Mouse (Mus musculus): Measurements from ENCODE around the gene Ptprd. TPM values are rescaled to one million over a fixed set of nuclear protein-coding genes. Genes with fewer than 3 reads are reported as not detected.
"Not testable (repeated sequence)": the region's sequence is repeated elsewhere in the genome, so short reads cannot be mapped to it uniquely, and the experiment has no call there.

Ptprd gene
- polyA plus RNA-seq, 1 experiment from 2014 or later = 4.0 TPM

DNA sequence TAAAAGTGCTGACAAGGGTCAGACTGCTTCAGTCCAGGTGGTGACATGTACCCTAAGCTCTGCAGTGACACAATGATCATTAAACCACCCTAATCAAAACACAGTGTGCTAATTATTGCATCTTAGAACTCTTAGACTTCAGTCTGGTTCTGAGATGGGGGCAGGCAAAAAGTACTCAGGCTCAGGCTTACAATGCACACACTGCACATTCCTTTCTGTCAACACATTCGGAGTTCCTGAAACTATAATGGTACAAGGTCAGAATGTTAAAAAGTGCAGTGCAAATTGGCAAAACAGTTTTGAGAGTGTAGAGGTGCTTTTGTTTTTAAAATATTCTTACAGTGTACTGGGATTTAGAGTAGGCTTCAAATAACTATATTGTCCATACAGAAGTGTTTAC is 2167.0 kb downstream of the Ptprd start:
- no peak overlapping the region for H3K9ac ChIP-seq
- H3K4me3 ChIP-seq = no peak overlapping the region
- H3K36me3 ChIP-seq = no peaks in the 10 kb centered on the region
- no peaks in the 10 kb centered on the region for H3K27me3 ChIP-seq (replicated peaks)
- ATAC-seq = no peak
- no peak overlapping the region for H3K4me2 ChIP-seq
- H3K27ac ChIP-seq = no peak overlapping the region
- 62% methylated on average over 1 of the region's 1 CpGs for WGBS (ENCODE audit: insufficient replicate concordance)
- H3K4me1 ChIP-seq = no peaks in the 10 kb centered on the region
- no peaks in the 10 kb centered on the region for H3K9me3 ChIP-seq (replicated peaks)

DNA sequence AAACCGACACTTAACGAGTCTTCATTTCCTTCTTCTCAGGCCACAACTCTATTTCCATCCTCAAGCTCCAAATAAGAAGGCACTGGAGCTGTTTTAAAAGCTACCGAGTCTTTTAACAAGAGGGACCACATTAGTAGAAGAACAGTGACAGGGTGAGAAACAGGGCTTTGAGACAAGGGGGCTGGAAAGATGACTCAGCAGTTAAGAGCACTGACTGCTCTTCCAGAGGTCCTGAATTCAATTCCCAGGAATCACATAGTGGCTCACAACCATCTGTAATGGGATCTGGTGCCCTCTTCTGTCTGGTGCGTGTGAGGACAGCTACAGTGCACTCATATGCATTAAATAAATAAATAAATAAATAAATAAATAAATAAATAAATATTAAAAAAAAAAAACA is 2174.6 kb downstream of the Ptprd start:
- not testable (repeated sequence) for H3K4me2 ChIP-seq; H3K4me1 ChIP-seq; H3K9me3 ChIP-seq (replicated peaks); H3K4me3 ChIP-seq; H3K9ac ChIP-seq; ATAC-seq; H3K27ac ChIP-seq; H3K27me3 ChIP-seq (replicated peaks); H3K36me3 ChIP-seq
- WGBS (ENCODE audit: insufficient replicate concordance) = 66% methylated on average over 4 of the region's 4 CpGs

DNA sequence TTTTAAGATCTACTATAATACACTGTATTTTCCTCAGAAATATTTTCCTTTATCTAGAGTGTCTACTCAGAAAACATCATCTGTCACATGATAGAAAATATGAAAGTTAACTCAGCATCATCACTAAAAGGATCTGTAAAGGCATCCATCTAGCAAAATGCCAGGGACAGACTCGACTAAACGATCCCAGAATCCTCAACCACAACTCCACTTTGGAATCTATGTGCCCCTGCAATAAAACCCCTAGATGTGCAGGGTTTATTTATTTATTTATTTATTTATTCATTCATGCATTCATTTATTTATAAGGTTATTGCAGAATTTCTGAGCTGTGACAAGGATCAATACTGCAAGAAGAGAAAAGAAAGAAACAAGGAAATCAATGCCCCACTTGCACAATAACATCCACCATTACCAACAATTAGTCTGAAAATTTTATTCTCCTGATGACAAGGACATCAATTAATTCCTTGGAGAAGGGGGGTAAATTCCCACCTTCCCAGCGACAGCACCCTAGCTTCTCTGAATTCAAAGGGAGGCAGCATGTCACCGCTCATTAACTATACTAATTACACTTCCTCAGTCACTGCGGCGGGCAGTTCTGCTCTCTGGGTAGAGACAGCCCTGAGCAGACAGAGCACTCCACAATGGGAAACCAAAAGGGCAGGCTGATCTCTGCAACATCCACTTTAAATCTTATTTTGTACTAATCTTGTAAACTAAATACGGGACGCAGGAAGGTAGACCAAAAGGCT is 2186.0 kb downstream of the Ptprd start:
- H3K27ac ChIP-seq = no peak overlapping the region
- H3K9me3 ChIP-seq (replicated peaks) = no peaks in the 10 kb centered on the region
- no peak overlapping the region for H3K4me2 ChIP-seq
- H3K4me1 ChIP-seq = no peaks in the 10 kb centered on the region
- no peak overlapping the region for H3K9ac ChIP-seq
- H3K36me3 ChIP-seq = no peaks in the 10 kb centered on the region
- no peak for ATAC-seq
- WGBS (ENCODE audit: insufficient replicate concordance) = 59% methylated on average over 8 of the region's 8 CpGs
- no peak overlapping the region for H3K4me3 ChIP-seq
- H3K27me3 ChIP-seq (replicated peaks) = no peaks in the 10 kb centered on the region

DNA sequence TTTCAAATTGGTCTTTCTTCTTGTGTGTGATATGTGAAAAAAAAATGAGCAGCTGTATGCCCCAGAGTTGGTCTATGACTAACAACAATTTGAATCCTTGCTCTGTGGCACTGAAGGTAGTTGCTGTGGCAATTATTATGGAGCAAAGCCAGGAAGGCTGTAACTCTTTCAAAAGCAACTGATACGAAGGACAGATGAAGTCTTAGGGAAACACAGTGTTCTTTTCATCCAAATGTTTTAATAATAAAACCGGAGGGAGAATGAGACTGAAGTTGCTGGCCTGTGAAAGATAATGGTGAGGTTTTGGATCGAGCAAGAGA is 2187.3 kb downstream of the Ptprd start:
- Histone ChIP-seq H3K9me3 (replicated peaks) (no peaks in the 10 kb centered on the region), H3K36me3 (no peaks in the 10 kb centered on the region), H3K4me1 (no peaks in the 10 kb centered on the region), H3K4me3 (no peak overlapping the region), H3K4me2 (no peak overlapping the region), H3K27me3 (replicated peaks) (no peaks in the 10 kb centered on the region), H3K27ac (no peak overlapping the region), H3K9ac (no peak overlapping the region)
- WGBS (ENCODE audit: insufficient replicate concordance) = 69% methylated on average over 3 of the region's 3 CpGs
- no peak for ATAC-seq

DNA sequence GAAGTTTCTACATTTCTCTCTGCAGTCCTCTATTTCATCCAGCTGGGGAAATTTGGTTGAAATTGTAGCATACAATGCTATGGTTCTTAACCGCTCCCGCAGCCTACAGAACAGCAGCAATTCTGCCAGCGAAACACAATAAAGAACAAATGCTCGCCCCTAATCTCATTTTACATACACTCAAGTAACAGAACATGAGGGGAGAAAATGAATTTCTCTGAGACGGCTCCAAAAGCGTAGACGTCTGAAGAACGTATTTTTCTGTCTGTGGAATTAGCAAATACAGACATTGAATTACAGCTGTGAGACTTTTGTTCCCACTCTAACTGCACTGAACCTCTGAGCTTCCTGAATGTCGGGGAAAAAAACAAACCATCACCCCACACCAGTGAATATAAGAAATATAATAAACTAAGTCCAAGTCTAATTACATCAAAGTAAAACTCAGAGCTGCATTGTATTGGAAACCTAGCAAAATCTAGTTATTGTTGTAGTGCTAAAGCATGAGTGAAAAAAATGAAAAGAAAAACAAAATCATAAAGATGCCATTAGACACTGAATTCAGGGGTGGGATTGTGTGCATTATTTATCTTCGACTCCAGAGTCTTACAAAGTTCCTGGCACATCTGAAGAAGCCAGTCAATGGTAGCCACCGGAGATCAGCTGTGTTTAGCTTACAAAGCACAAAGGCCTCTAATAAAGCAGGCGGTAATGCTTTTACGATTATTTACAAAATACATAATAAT is 2187.8 kb downstream of the Ptprd start:
- WGBS (ENCODE audit: insufficient replicate concordance) = 74% methylated on average over 13 of the region's 13 CpGs
- H3K27ac ChIP-seq = no peak overlapping the region
- no peak for ATAC-seq
- no peak overlapping the region for H3K4me2 ChIP-seq
- no peaks in the 10 kb centered on the region for H3K27me3 ChIP-seq (replicated peaks)
- H3K9me3 ChIP-seq (replicated peaks) = no peaks in the 10 kb centered on the region
- H3K4me1 ChIP-seq = no peaks in the 10 kb centered on the region
- H3K4me3 ChIP-seq = no peak overlapping the region
- no peaks in the 10 kb centered on the region for H3K36me3 ChIP-seq
- H3K9ac ChIP-seq = no peak overlapping the region

DNA sequence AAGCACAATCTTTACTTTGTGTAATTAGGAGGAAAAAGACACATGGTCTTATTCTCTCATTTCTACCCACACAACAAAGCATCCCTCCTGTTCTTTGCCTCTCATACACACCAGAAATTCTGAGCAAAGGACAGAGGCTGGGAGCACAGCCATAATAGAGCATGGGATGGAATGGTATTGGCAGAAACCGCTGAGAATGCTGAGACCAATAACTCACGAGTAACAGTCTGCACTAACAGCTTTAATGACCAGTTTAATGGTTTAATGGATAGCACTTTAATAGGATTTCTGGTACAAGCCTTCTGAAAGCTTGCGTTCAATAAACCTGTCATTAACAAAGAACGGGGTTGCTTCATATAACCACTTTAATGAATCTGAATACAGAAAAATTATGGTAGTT is 2190.1 kb downstream of the Ptprd start:
- Histone ChIP-seq H3K4me3 (no peak overlapping the region), H3K36me3 (no peaks in the 10 kb centered on the region), H3K4me2 (no peak overlapping the region), H3K27me3 (replicated peaks) (no peaks in the 10 kb centered on the region), H3K4me1 (no peaks in the 10 kb centered on the region), H3K9me3 (replicated peaks) (no peaks in the 10 kb centered on the region), H3K27ac (no peak overlapping the region), H3K9ac (no peak overlapping the region)
- 71% methylated on average over 4 of the region's 4 CpGs for WGBS (ENCODE audit: insufficient replicate concordance)
- no peak for ATAC-seq

DNA sequence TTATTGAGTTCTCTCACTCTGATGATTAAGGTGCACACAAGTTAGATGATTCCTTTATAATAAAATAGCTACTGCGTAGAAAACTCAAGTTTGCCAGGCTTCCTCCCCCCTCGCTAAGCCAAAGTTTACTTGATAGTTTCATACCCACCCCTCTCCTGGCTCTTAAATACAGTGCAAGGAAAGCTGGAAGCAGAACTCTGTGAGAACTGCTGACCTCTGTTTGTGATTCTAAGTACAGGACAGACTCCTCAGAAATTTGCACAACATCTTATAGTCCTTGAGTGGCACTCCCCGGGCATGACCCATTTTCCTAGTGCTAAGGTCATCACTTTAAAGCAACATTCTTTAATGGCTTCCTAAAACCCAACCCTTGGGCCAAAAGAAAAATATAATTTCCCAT is 2196.7 kb downstream of the Ptprd start:
- H3K27me3 ChIP-seq (replicated peaks) = no peaks in the 10 kb centered on the region
- H3K4me1 ChIP-seq = no peaks in the 10 kb centered on the region
- H3K4me2 ChIP-seq = no peak overlapping the region
- no peak overlapping the region for H3K9ac ChIP-seq
- no peak for ATAC-seq
- H3K4me3 ChIP-seq = no peak overlapping the region
- H3K9me3 ChIP-seq (replicated peaks) = no peaks in the 10 kb centered on the region
- H3K27ac ChIP-seq = no peak overlapping the region
- WGBS (ENCODE audit: insufficient replicate concordance) = 83% methylated on average over 3 of the region's 3 CpGs
- no peaks in the 10 kb centered on the region for H3K36me3 ChIP-seq

DNA sequence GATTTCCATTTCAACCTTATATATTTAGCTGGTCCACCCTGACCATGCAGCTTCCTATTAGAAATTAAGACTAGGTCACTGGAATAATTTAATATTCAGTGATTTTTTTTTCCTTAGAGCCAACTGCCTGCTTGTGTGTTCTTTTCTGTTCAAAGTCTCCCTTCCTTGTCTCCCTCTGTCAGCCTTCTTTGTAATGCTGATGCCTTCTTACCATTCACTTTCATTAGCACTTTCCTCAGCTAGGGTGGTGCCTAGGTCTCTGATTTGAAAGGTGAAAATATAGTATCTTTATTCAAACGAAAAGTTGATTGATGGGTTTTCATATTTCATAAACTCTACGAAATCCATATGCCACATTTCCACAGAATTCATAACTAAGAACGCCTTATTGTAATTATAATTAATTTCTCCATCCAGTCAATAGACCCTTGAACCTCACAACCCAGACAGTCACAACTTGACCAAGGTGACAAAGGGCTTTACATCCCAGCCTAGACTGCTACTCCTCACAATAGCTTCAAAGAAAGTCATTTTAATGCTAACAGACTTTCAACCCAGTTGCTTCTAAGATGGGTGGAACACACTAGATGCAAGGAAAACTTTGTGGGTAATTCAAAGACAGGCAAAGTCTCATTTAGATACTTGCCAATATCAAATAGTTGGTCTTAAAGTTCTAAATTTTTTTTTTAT is 2197.5 kb downstream of the Ptprd start:
- Histone ChIP-seq H3K9me3 (replicated peaks) (no peaks in the 10 kb centered on the region), H3K27ac (no peak overlapping the region), H3K4me2 (no peak overlapping the region), H3K36me3 (no peaks in the 10 kb centered on the region), H3K4me1 (no peaks in the 10 kb centered on the region), H3K9ac (no peak overlapping the region), H3K27me3 (replicated peaks) (no peaks in the 10 kb centered on the region), H3K4me3 (no peak overlapping the region)
- no peak for ATAC-seq
- WGBS (ENCODE audit: insufficient replicate concordance) = 41% methylated on average over 3 of the region's 3 CpGs

DNA sequence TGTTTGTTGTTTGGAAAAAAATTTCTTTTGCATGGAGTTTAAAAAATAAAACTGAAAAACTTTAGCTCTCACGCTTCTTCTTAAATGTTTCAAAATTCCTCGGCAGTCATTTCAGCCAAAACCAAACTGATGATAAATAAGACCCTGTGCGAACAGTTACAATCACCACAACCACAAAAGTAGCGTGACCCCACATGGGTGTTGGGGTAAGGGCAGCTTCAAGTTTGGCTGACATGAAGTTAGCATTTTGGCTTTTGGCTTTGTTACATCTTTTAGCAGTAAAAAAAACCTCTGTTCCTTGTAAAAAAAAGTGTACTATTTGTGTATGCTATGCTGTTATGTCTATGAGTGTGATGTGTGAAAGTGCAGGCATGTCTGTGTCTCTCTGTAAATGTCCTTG is 2203.2 kb downstream of the Ptprd start:
- Histone ChIP-seq H3K4me2 (no peak overlapping the region), H3K36me3 (no peaks in the 10 kb centered on the region), H3K9ac (no peak overlapping the region), H3K27ac (no peak overlapping the region), H3K4me1 (no peaks in the 10 kb centered on the region), H3K4me3 (no peak overlapping the region), H3K27me3 (replicated peaks) (no peaks in the 10 kb centered on the region), H3K9me3 (replicated peaks) (no peaks in the 10 kb centered on the region)
- ATAC-seq = no peak
- 64% methylated on average over 4 of the region's 4 CpGs for WGBS (ENCODE audit: insufficient replicate concordance)

DNA sequence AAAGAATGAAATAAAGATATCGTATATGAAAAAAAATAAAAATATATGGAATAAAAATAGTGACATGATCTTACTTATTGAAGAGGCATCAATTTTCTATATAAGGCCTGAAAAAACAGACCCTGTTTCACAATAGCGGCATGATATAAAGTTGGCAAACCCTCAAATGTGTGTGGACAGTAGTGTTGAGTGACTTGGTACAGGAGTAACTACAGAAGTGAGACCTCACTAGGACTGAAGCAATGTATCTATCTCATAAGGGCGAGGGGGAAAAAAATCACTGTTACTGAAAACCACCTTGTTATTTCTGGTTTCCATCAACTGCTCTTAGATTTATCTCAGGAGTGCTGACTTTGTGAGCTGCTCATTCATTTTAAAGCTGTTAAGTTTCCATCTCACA is 2204.5 kb downstream of the Ptprd start:
- no peak overlapping the region for H3K4me3 ChIP-seq
- H3K4me1 ChIP-seq = no peaks in the 10 kb centered on the region
- no peaks in the 10 kb centered on the region for H3K36me3 ChIP-seq
- H3K9ac ChIP-seq = no peak overlapping the region
- no peak overlapping the region for H3K27ac ChIP-seq
- no peaks in the 10 kb centered on the region for H3K27me3 ChIP-seq (replicated peaks)
- ATAC-seq = no peak
- no peaks in the 10 kb centered on the region for H3K9me3 ChIP-seq (replicated peaks)
- WGBS (ENCODE audit: insufficient replicate concordance) = 82% methylated on average over 3 of the region's 3 CpGs
- no peak overlapping the region for H3K4me2 ChIP-seq

DNA sequence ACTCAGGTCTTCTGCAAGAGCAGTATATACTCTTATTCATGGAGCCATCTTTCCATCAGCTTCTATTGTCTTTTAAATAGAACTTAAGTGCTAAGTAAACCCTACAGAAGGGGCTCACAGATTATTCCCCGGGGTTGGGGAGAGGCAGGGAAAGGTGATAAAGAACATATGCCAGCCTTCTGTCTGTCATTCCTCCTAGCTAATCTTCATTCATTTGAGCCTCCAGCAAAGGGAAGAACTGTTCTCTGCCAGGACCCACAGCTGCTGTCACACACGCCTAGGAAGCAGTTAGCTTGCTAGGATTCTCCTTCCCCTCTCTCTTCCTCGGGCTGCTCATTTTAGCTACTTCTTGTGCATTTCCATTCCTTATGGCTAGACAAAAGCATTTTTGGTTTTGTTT is 2205.0 kb downstream of the Ptprd start:
- Histone ChIP-seq H3K4me1 (no peaks in the 10 kb centered on the region), H3K4me3 (no peak overlapping the region), H3K9ac (no peak overlapping the region), H3K4me2 (no peak overlapping the region), H3K27me3 (replicated peaks) (no peaks in the 10 kb centered on the region), H3K9me3 (replicated peaks) (no peaks in the 10 kb centered on the region), H3K36me3 (no peaks in the 10 kb centered on the region), H3K27ac (no peak overlapping the region)
- 45% methylated on average over 3 of the region's 3 CpGs for WGBS (ENCODE audit: insufficient replicate concordance)
- no peak for ATAC-seq

DNA sequence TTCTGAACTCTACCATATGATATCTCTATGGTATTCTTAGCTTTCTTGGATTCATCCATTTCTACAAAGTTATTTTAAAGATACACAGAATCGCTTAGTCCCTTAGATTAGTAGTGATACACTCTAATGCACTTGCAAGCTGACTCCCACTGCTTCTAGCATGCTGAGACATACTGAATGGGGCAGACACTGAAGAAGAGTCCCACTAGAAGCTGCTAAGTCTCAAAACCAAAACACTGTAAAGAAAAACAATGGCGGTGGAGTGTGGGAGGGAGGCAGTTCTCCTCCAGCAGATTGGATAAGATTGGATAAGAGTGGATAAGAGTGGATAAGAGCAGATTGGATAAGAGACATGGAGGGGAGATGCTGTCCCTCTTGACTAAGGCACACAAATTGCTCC is 2207.6 kb downstream of the Ptprd start:
- H3K9me3 ChIP-seq (replicated peaks) = no peaks in the 10 kb centered on the region
- ATAC-seq = no peak
- H3K9ac ChIP-seq = no peak overlapping the region
- 66% methylated on average over 2 of the region's 2 CpGs for WGBS (ENCODE audit: insufficient replicate concordance)
- H3K27ac ChIP-seq = no peak overlapping the region
- H3K4me3 ChIP-seq = no peak overlapping the region
- H3K4me1 ChIP-seq = no peaks in the 10 kb centered on the region
- H3K4me2 ChIP-seq = no peak overlapping the region
- no peaks in the 10 kb centered on the region for H3K27me3 ChIP-seq (replicated peaks)
- no peaks in the 10 kb centered on the region for H3K36me3 ChIP-seq
